Comparison of ENCODE assay signal across 10 mouse cellular contexts in genomic region chr10:59741448-59741847, GRCm38 (mm10). TPM values are rescaled to one million over a fixed set of nuclear protein-coding genes. Genes with fewer than 3 reads are reported as not detected.
DNase-seq lines count a peak whose midpoint lies in the region; ATAC-seq and TF ChIP-seq lines count a peak whose summit lies in the region.
"Had no signal": no experiment of that assay in that cellular context is flagged by ENCODE, and none has a peak within 500 bp of the region (broad histone marks: within the 10 kb centered on the region; RNA-seq: fewer than 3 reads in every experiment).

No protein-coding gene starts in this region.

- H3K36me3 ChIP-seq in kidney, embryonic 15.5 days, result peaks cover 40% of the 10 kb centered on the region
- H3K36me3 ChIP-seq in kidney, postnatal 0 days (ENCODE audit: insufficient read depth, low read length), result no peaks in the 10 kb centered on the region

- H3K9ac ChIP-seq in kidney, embryonic 15.5 days, result no peak overlapping the region
- H3K9ac ChIP-seq in kidney, postnatal 0 days (ENCODE audit: low read depth, low read length), result no peak overlapping the region
- H3K9ac ChIP-seq: liver, embryonic 13.5 days had no signal

- peak overlapping the region; percentile 45; the same call in 1 of the 2 replicates for H3K27ac ChIP-seq in kidney, embryonic 15.5 days
- no peak overlapping the region for H3K27ac ChIP-seq in kidney, postnatal 0 days
- H3K27ac ChIP-seq: forebrain, embryonic 10.5 days; liver, embryonic 13.5 days had no signal

- peaks cover 11% of the 10 kb centered on the region for H3K4me1 ChIP-seq in kidney, embryonic 15.5 days
- H3K4me1 ChIP-seq in kidney, postnatal 0 days (replicated peaks; ENCODE audit: insufficient read depth, low read length), result no peaks in the 10 kb centered on the region

- no peak for TF ChIP-seq CTCF in kidney, postnatal 0 days (IDR thresholded peaks at IDR 0.05; ENCODE audit: low read depth)

- H3K4me2 ChIP-seq in kidney, embryonic 15.5 days, result no peak overlapping the region
- no peak overlapping the region for H3K4me2 ChIP-seq in kidney, postnatal 0 days (ENCODE audit: low read length)
- H3K4me2 ChIP-seq: liver, embryonic 13.5 days had no signal

- no peak for DNase-seq in kidney, adult 11 months
- DNase-seq in adrenal gland, adult 8-10 months, result peak; percentile 13
- peak; percentile 69 for DNase-seq in kidney, postnatal 0 days (ENCODE audit: low spot score)
- peak; percentile 67 for DNase-seq in lung, postnatal 36 days
- no peak for DNase-seq in layer of hippocampus, adult 9-11 months
- DNase-seq in heart, postnatal 14 days, result no peak
- DNase-seq in spleen, postnatal 10 days (ENCODE audit: low spot score in 2 of 2), result no peak
- DNase-seq: liver, embryonic 13.5 days had no signal

- intact Hi-C loops in heart, postnatal 14 days (cut with DNase I), result no loop called here

- H3K4me3 ChIP-seq in kidney, embryonic 15.5 days (replicated peaks), result no peak overlapping the region
- H3K4me3 ChIP-seq in kidney, postnatal 0 days (replicated peaks; ENCODE audit: low read depth, low read length), result no peak overlapping the region
- H3K4me3 ChIP-seq: forebrain, embryonic 10.5 days; liver, embryonic 13.5 days had no signal

- WGBS in kidney, embryonic 15.5 days, result 11% methylated on average over 4 of the region's 4 CpGs
- WGBS in kidney, postnatal 0 days, result 24% methylated on average over 4 of the region's 4 CpGs

- no peaks in the 10 kb centered on the region for H3K9me3 ChIP-seq in kidney, embryonic 15.5 days (replicated peaks)
- H3K9me3 ChIP-seq in kidney, postnatal 0 days (replicated peaks; ENCODE audit: low read length), result no peaks in the 10 kb centered on the region
- H3K9me3 ChIP-seq: forebrain, embryonic 10.5 days; liver, embryonic 13.5 days had no signal

- ATAC-seq in kidney, embryonic 15.5 days (replicated peaks; ENCODE audit: low FRiP score), result peak; percentile 82
- ATAC-seq in kidney, postnatal 0 days (replicated peaks; ENCODE audit: low FRiP score, low read depth), result no peak

- no peaks in the 10 kb centered on the region for H3K27me3 ChIP-seq in kidney, embryonic 15.5 days
- no peaks in the 10 kb centered on the region for H3K27me3 ChIP-seq in kidney, postnatal 0 days (ENCODE audit: insufficient read depth, low read length)
- H3K27me3 ChIP-seq: liver, embryonic 13.5 days had no signal

RNA-seq across cellular contexts. Expression of gene Micu1, which starts 39.2 kb away (rescaled TPM):
- 78.1 and 83.8 TPM in 2 replicates for polyA plus RNA-seq in kidney, embryonic 15.5 days (2015; fragmentation: Nextera tagmentation; extraction: Ambion mirVana)
- 10 to 100 TPM; 60.7 to 96.3 (median 74.9) TPM for total RNA-seq in adrenal gland, adult 8-10 months (2022)
- polyA plus RNA-seq in kidney, postnatal 0 days (2015; fragmentation: Nextera tagmentation; extraction: Ambion mirVana), result 60.9 and 65.8 TPM in 2 replicates
- 10 to 100 TPM; 21.9 to 25.3 TPM for total RNA-seq in heart, postnatal 14 days (2021)

Comparison
In these comparisons a context has a peak if more than half of its experiments do, and no peak if none do; other contexts are left out.
1. DNase-seq: peak in adrenal gland, adult 8-10 months (single experiment), kidney, postnatal 0 days (single experiment) and lung, postnatal 36 days (single experiment); none in kidney, adult 11 months (single experiment), layer of hippocampus, adult 9-11 months (single experiment), heart, postnatal 14 days (0 of 2) and spleen, postnatal 10 days (0 of 2).